Mouse (Mus musculus) stomach, embryonic 16.5 days (tissue): ENCODE results near the gene Gm266. TPM values are rescaled to one million over a fixed set of nuclear protein-coding genes. Genes with fewer than 3 reads are reported as not detected.

ENCODE experiments used
- ATAC-seq: fragments of 200-750 bp; cut with Nextera tagmentation; 2 replicates; pipeline ENCODE4 v1.8.0; 2017; ENCODE audit warnings: moderate number of reproducible peaks, moderate TSS enrichment; ENCODE audit not compliant: insufficient read depth, low FRiP score
- H3K27ac ChIP-seq: fragments of 300-500 bp; sonication (generic); 2 replicates; pipeline ENCODE4 v1.5.1; 2014; ENCODE audit warnings: low read length
- H3K27me3 ChIP-seq: fragments of 300-500 bp; sonication (generic); 2 replicates; pipeline ENCODE4 v1.6.1; 2014; ENCODE audit warnings: low read length, control low read depth, mixed read lengths; ENCODE audit not compliant: control insufficient read depth, insufficient read depth
- H3K36me3 ChIP-seq: fragments of 300-500 bp; sonication (generic); 2 replicates; pipeline ENCODE4 v1.6.1; 2014; ENCODE audit warnings: low read length; ENCODE audit not compliant: control insufficient read depth, insufficient read depth
- H3K4me1 ChIP-seq: fragments of 300-500 bp; sonication (generic); 2 replicates; pipeline ENCODE4 v1.6.1; 2014; ENCODE audit warnings: low read length, control low read depth, mixed read lengths; ENCODE audit not compliant: control insufficient read depth, insufficient read depth
- H3K4me2 ChIP-seq: fragments of 300-500 bp; sonication (generic); 2 replicates; pipeline ENCODE4 v1.6.1; 2014; ENCODE audit warnings: low read depth, low read length, mixed read lengths
- H3K4me3 ChIP-seq: fragments of 300-500 bp; sonication (generic); replicated peaks from 2 replicates; pipeline ENCODE4 v1.5.1; 2014; ENCODE audit warnings: mild to moderate bottlenecking, low read length
- H3K9ac ChIP-seq: fragments of 300-500 bp; sonication (generic); 2 replicates; pipeline ENCODE4 v1.6.1; 2014; ENCODE audit warnings: low read length
- H3K9me3 ChIP-seq: fragments of 300-500 bp; sonication (generic); replicated peaks from 2 replicates; pipeline ENCODE4 v1.6.1; 2016; ENCODE audit warnings: low read length, control low read depth; ENCODE audit not compliant: control insufficient read depth
- WGBS: fragments of 180-500 bp; shearing (Covaris S2); extraction: QIAGEN DNeasy Blood & Tissue Kit; methylation state at CpG from one replicate; pipeline ENCODE4 v1.1.7; 2014; 5-methylcytosine and 5-hydroxymethylcytosine counted together
- polyA plus RNA-seq: library from polyadenylated mRNA; unstranded; fragments of >200 nt; fragmentation: Nextera tagmentation; extraction: Ambion mirVana; gene quantifications from 2 replicates; pipeline ENCODE4 v1.2.1, GENCODE M21; 2015

Gene Gm266
- polyA plus RNA-seq, result 12.9 and 15.2 TPM in 2 replicates

GRCm38 (mm10) chr12:111485652-111486306, at the start of gene Gm266:
TSS of gene Gm266 (minus strand) at chr12:111485823.
- Histone ChIP-seq H3K36me3 (no peaks in the 10 kb centered on the region), H3K4me1 (peaks cover 19% of the 10 kb centered on the region; the same call in 1 of the 2 replicates), H3K27ac (peak within 1 kb of the TSS; percentile 73), H3K4me2 (peak within 1 kb of the TSS; percentile 79), H3K9ac (peak within 1 kb of the TSS; percentile 73), H3K9me3 (no peaks in the 10 kb centered on the region), H3K27me3 (peaks cover 11% of the 10 kb centered on the region), H3K4me3 (peak within 1 kb of the TSS; percentile 59)
- ATAC-seq, result peak; percentile 92
- under 1% methylated on average over 58 of the region's 58 CpGs for WGBS

- 39% methylated on average over 6 of the region's 6 CpGs for WGBS
- Histone ChIP-seq H3K27me3 (no peaks in the 10 kb centered on the region), H3K4me2 (no peak overlapping the region), H3K4me3 (no peak overlapping the region), H3K27ac (peak overlapping the region; percentile 18), H3K9ac (no peak overlapping the region), H3K36me3 (0 out of 2 replicates have a peak, but pooled peaks cover 7% of the 10 kb centered on the region), H3K9me3 (no peaks in the 10 kb centered on the region), H3K4me1 (peaks cover 22% of the 10 kb centered on the region)
- no peak for ATAC-seq
Observed at GRCm38 (mm10) chr12:111535281-111535680, 49.7 kb upstream of the Gm266 start.

- H3K4me1 ChIP-seq, result peaks cover 13% of the 10 kb centered on the region
- H3K4me2 ChIP-seq, result no peak overlapping the region
- no peaks in the 10 kb centered on the region for H3K27me3 ChIP-seq
- no peaks in the 10 kb centered on the region for H3K9me3 ChIP-seq
- ATAC-seq, result no peak
- 56% methylated on average over 11 of the region's 11 CpGs for WGBS
- H3K4me3 ChIP-seq, result no peak overlapping the region
- no peak overlapping the region for H3K9ac ChIP-seq
- no peaks in the 10 kb centered on the region for H3K36me3 ChIP-seq
- H3K27ac ChIP-seq, result no peak overlapping the region
Observed at GRCm38 (mm10) chr12:111533096-111533794, 47.6 kb upstream of the Gm266 start.

- H3K4me2 ChIP-seq, result no peak overlapping the region
- no peak overlapping the region for H3K4me3 ChIP-seq
- H3K9ac ChIP-seq, result no peak overlapping the region
- no peaks in the 10 kb centered on the region for H3K4me1 ChIP-seq
- 13% methylated on average over 8 of the region's 8 CpGs for WGBS
- ATAC-seq, result no peak
- no peak overlapping the region for H3K27ac ChIP-seq
- no peaks in the 10 kb centered on the region for H3K9me3 ChIP-seq
- no peaks in the 10 kb centered on the region for H3K27me3 ChIP-seq
- no peaks in the 10 kb centered on the region for H3K36me3 ChIP-seq
Observed at GRCm38 (mm10) chr12:111529192-111529591, 43.6 kb upstream of the Gm266 start.

GRCm38 (mm10) chr12:111527643-111528281, 42.1 kb upstream of the Gm266 start:
- Histone ChIP-seq H3K4me2 (no peak overlapping the region), H3K4me3 (no peak overlapping the region), H3K27ac (no peak overlapping the region), H3K27me3 (no peaks in the 10 kb centered on the region), H3K4me1 (no peaks in the 10 kb centered on the region), H3K36me3 (no peaks in the 10 kb centered on the region), H3K9me3 (no peaks in the 10 kb centered on the region), H3K9ac (no peak overlapping the region)
- WGBS, result 58% methylated on average over 8 of the region's 8 CpGs
- ATAC-seq, result no peak

- 75% methylated on average over 3 of the region's 3 CpGs for WGBS
Observed at GRCm38 (mm10) chr12:111524883-111525282, 39.3 kb upstream of the Gm266 start.

GRCm38 (mm10) chr12:111524469-111524868, 38.8 kb upstream of the Gm266 start:
- Histone ChIP-seq H3K36me3 (no peaks in the 10 kb centered on the region), H3K27me3 (no peaks in the 10 kb centered on the region), H3K9me3 (no peaks in the 10 kb centered on the region; the same call in 1 of the 2 replicates), H3K9ac (no peak overlapping the region), H3K4me2 (no peak overlapping the region), H3K4me3 (no peak overlapping the region), H3K27ac (no peak overlapping the region), H3K4me1 (no peaks in the 10 kb centered on the region)
- whole genome bisulfite sequencing, result 57% methylated on average over 1 of the region's 1 CpGs
- ATAC-seq, result no peak

More at GRCm38 (mm10) chr12:111524883-111525282, 39.3 kb upstream of the Gm266 start:
- Histone ChIP-seq H3K9me3 (no peaks in the 10 kb centered on the region; the same call in 1 of the 2 replicates), H3K9ac (no peak overlapping the region), H3K36me3 (no peaks in the 10 kb centered on the region), H3K4me3 (no peak overlapping the region), H3K4me2 (no peak overlapping the region), H3K27me3 (no peaks in the 10 kb centered on the region), H3K27ac (no peak overlapping the region), H3K4me1 (no peaks in the 10 kb centered on the region)
- ATAC-seq, result no peak

GRCm38 (mm10) chr12:111520994-111521393, 35.4 kb upstream of the Gm266 start:
- Histone ChIP-seq H3K4me2 (no peak overlapping the region), H3K4me1 (no peaks in the 10 kb centered on the region), H3K36me3 (no peaks in the 10 kb centered on the region), H3K4me3 (no peak overlapping the region), H3K9me3 (no peaks in the 10 kb centered on the region; the same call in 1 of the 2 replicates), H3K9ac (no peak overlapping the region), H3K27me3 (no peaks in the 10 kb centered on the region), H3K27ac (no peak overlapping the region)
- ATAC-seq, result no peak
- WGBS, result 73% methylated on average over 2 of the region's 2 CpGs

GRCm38 (mm10) chr12:111519821-111520220, 34.2 kb upstream of the Gm266 start:
- Histone ChIP-seq H3K27ac (no peak overlapping the region), H3K36me3 (no peaks in the 10 kb centered on the region), H3K4me3 (no peak overlapping the region), H3K4me1 (no peaks in the 10 kb centered on the region), H3K9ac (no peak overlapping the region), H3K27me3 (no peaks in the 10 kb centered on the region), H3K9me3 (no peaks in the 10 kb centered on the region; the same call in 1 of the 2 replicates), H3K4me2 (no peak overlapping the region)
- 57% methylated on average over 5 of the region's 5 CpGs for WGBS
- ATAC-seq, result no peak
